Mouse (Mus musculus): ENCODE results near the gene Pip5k1a. TPM values are rescaled to one million over a fixed set of nuclear protein-coding genes. Genes with fewer than 3 reads are reported as not detected.

Pip5k1a gene
- polyA plus RNA-seq (2017; shearing (Covaris generic)), result 34.8 TPM

GRCm38 (mm10) chr3:95106338-95107117 is at the start of gene Pip5k1a:
Gene Pip5k1a (minus strand): TSS chr3:95106930.

GRCm38 (mm10) chr3:95141952-95142616 is 35.4 kb upstream of the Pip5k1a start, which contains the start of gene Tnfaip8l2:
Gene Tnfaip8l2 (minus strand): TSS chr3:95142360.

GRCm38 (mm10) chr3:95133680-95134101 is 27.0 kb upstream of the Pip5k1a start, which contains the start of the genes Scnm1 and Lysmd1:
Gene Scnm1 (minus strand): TSS chr3:95134011.
Gene Lysmd1 (plus strand): TSS chr3:95134088.

GRCm38 (mm10) chr3:95124246-95124645 is 17.5 kb upstream of the Pip5k1a start, which contains the start of gene Tmod4:
Gene Tmod4 (plus strand): TSS chr3:95124476.

GRCm38 (mm10) chr3:95110911-95111726 is 4.4 kb upstream of the Pip5k1a start, which contains the start of gene Vps72:
Gene Vps72 (plus strand): TSS chr3:95111022.

GRCm38 (mm10) chr3:95042166-95042837 is 64.4 kb downstream of the Pip5k1a start, which contains the start of gene Psmd4:
Gene Psmd4 (minus strand): TSS chr3:95042614.

GRCm38 (mm10) chr3:95015337-95015872 is 91.3 kb downstream of the Pip5k1a start, which contains the start of gene Zfp687:
Gene Zfp687 (minus strand): TSS chr3:95015448.

Other genes with a start within 250 kb of the Pip5k1a start
- gene Psmb4, start 220.0 kb downstream of the Pip5k1a start, polyA plus RNA-seq (2017; shearing (Covaris generic)), result 249 TPM
- not detected for gene Selenbp1, start 173.9 kb downstream of the Pip5k1a start, polyA plus RNA-seq (2017; shearing (Covaris generic))
- 11.2 TPM for gene Rfx5, start 152.9 kb downstream of the Pip5k1a start, polyA plus RNA-seq (2017; shearing (Covaris generic))
- gene Pi4kb, start 132.2 kb downstream of the Pip5k1a start, polyA plus RNA-seq (2017; shearing (Covaris generic)), result 17.0 TPM
- gene Zfp687, start 91.5 kb downstream of the Pip5k1a start, polyA plus RNA-seq (2017; shearing (Covaris generic)), result 52.1 TPM
- 264 TPM for gene Psmd4, start 64.3 kb downstream of the Pip5k1a start, polyA plus RNA-seq (2017; shearing (Covaris generic))
- gene Vps72, start 4.1 kb upstream of the Pip5k1a start, polyA plus RNA-seq (2017; shearing (Covaris generic)), result 81.8 TPM
- gene Tmod4, start 17.5 kb upstream of the Pip5k1a start, polyA plus RNA-seq (2017; shearing (Covaris generic)), result 0.66 TPM
- gene Scnm1, start 27.1 kb upstream of the Pip5k1a start, polyA plus RNA-seq (2017; shearing (Covaris generic)), result 70.8 TPM
- 26.1 TPM for gene Lysmd1, start 27.2 kb upstream of the Pip5k1a start, polyA plus RNA-seq (2017; shearing (Covaris generic))
- gene Tnfaip8l2, start 35.4 kb upstream of the Pip5k1a start, polyA plus RNA-seq (2017; shearing (Covaris generic)), result 199 TPM
- 1.1 TPM for gene Sema6c, start 53.5 kb upstream of the Pip5k1a start, polyA plus RNA-seq (2017; shearing (Covaris generic))
- 29.2 TPM for gene Gabpb2, start 111.0 kb upstream of the Pip5k1a start, polyA plus RNA-seq (2017; shearing (Covaris generic))
- gene Cdc42se1, start 121.8 kb upstream of the Pip5k1a start, polyA plus RNA-seq (2017; shearing (Covaris generic)), result 249 TPM
- 5.8 TPM for gene Mllt11, start 125.2 kb upstream of the Pip5k1a start, polyA plus RNA-seq (2017; shearing (Covaris generic))
- 0.25 TPM for gene Gm128, start 134.7 kb upstream of the Pip5k1a start, polyA plus RNA-seq (2017; shearing (Covaris generic))
- not detected for gene Bnipl, start 144.3 kb upstream of the Pip5k1a start, polyA plus RNA-seq (2017; shearing (Covaris generic))
- gene Mindy1, start 174.4 kb upstream of the Pip5k1a start, polyA plus RNA-seq (2017; shearing (Covaris generic)), result 17.1 TPM
- gene Prune1, start 175.1 kb upstream of the Pip5k1a start, polyA plus RNA-seq (2017; shearing (Covaris generic)), result 5.5 TPM
- gene Anxa9, start 200.2 kb upstream of the Pip5k1a start, polyA plus RNA-seq (2017; shearing (Covaris generic)), result 0.67 TPM
- gene Cers2, start 207.9 kb upstream of the Pip5k1a start, polyA plus RNA-seq (2017; shearing (Covaris generic)), result 197 TPM